Mouse (Mus musculus): ENCODE data around the gene Vegfc.

- TF ChIP-seq POLR2A (IDR thresholded peaks at IDR 0.05; ENCODE audit: low read depth, low read length) (no peak), CTCF (IDR thresholded peaks at IDR 0.05; ENCODE audit: extremely low read depth, insufficient read depth, insufficient read length, insufficient replicate concordance) (no peak)
These were observed 42.7 kb downstream of the Vegfc start for GRCm38 (mm10) chr8:54120115-54120514.
